Mouse (Mus musculus): ENCODE data around the gene Adat2. TPM values are rescaled to one million over a fixed set of nuclear protein-coding genes. Genes with fewer than 3 reads are reported as not detected.

Gene Adat2
- 4.7 and 4.8 TPM in 2 replicates for polyA plus RNA-seq (2014; fragmentation: Nextera tagmentation; extraction: Ambion mirVana)

GRCm38 (mm10) chr10:13552646-13553497, at the start of gene Adat2, which contains the start of gene Pex3:
Gene Adat2, plus strand, starts transcription at chr10:13552894.
Gene Pex3, minus strand, starts transcription at chr10:13553142.
- peak within 1 kb of the TSS; percentile 20; the same call in 1 of the 2 replicates for H3K27ac ChIP-seq (replicated peaks; ENCODE audit: low read depth, low read length)
- peak; percentile 93 for DNase-seq (ENCODE audit: low spot score)
- no peaks in the 10 kb centered on the region for H3K27me3 ChIP-seq (ENCODE audit: control insufficient read depth, insufficient read depth, low read length)
- H3K9ac ChIP-seq (replicated peaks; ENCODE audit: low read length) = peak within 1 kb of the TSS; percentile 76
- peak within 1 kb of the TSS; percentile 65 for H3K4me3 ChIP-seq (ENCODE audit: low read depth, low read length)
- ATAC-seq (replicated peaks; ENCODE audit: insufficient number of reproducible peaks, low FRiP score, low TSS enrichment, low read depth) = peak; percentile 97
- H3K9me3 ChIP-seq (replicated peaks; ENCODE audit: control insufficient read depth, low read length) = no peaks in the 10 kb centered on the region
- WGBS = under 1% methylated on average over 51 of the region's 51 CpGs
- peak within 1 kb of the TSS; percentile 62 for H3K4me2 ChIP-seq (ENCODE audit: low read depth, low read length)
- H3K36me3 ChIP-seq (replicated peaks; ENCODE audit: control insufficient read depth, insufficient read depth, low read depth, low read length) = no peaks in the 10 kb centered on the region
- H3K4me1 ChIP-seq (ENCODE audit: control insufficient read depth, insufficient read depth, low read length) = no peaks in the 10 kb centered on the region

GRCm38 (mm10) chr10:13521857-13522256, 30.8 kb upstream of the Adat2 start:
- no peak for DNase-seq (ENCODE audit: low spot score)
- Histone ChIP-seq H3K4me2 (ENCODE audit: low read depth, low read length) (no peak overlapping the region), H3K27ac (replicated peaks; ENCODE audit: low read depth, low read length) (no peak overlapping the region), H3K4me3 (ENCODE audit: low read depth, low read length) (no peak overlapping the region), H3K9me3 (replicated peaks; ENCODE audit: control insufficient read depth, low read length) (no peaks in the 10 kb centered on the region), H3K36me3 (replicated peaks; ENCODE audit: control insufficient read depth, insufficient read depth, low read depth, low read length) (no peaks in the 10 kb centered on the region), H3K9ac (replicated peaks; ENCODE audit: low read length) (no peak overlapping the region), H3K4me1 (ENCODE audit: control insufficient read depth, insufficient read depth, low read length) (no peaks in the 10 kb centered on the region), H3K27me3 (ENCODE audit: control insufficient read depth, insufficient read depth, low read length) (no peaks in the 10 kb centered on the region)
- ATAC-seq (replicated peaks; ENCODE audit: insufficient number of reproducible peaks, low FRiP score, low TSS enrichment, low read depth) = no peak
- 82% methylated on average over 4 of the region's 4 CpGs for WGBS

- no peak for DNase-seq (ENCODE audit: low spot score)
- no peaks in the 10 kb centered on the region for H3K4me1 ChIP-seq (ENCODE audit: control insufficient read depth, insufficient read depth, low read length)
- H3K9ac ChIP-seq (replicated peaks; ENCODE audit: low read length) = no peak overlapping the region
- no peak overlapping the region for H3K27ac ChIP-seq (replicated peaks; ENCODE audit: low read depth, low read length)
- no peak overlapping the region for H3K4me2 ChIP-seq (ENCODE audit: low read depth, low read length)
- no peaks in the 10 kb centered on the region for H3K9me3 ChIP-seq (replicated peaks; ENCODE audit: control insufficient read depth, low read length)
- H3K36me3 ChIP-seq (replicated peaks; ENCODE audit: control insufficient read depth, insufficient read depth, low read depth, low read length) = no peaks in the 10 kb centered on the region; the same call in 1 of the 2 replicates
- no peak overlapping the region for H3K4me3 ChIP-seq (ENCODE audit: low read depth, low read length)
- H3K27me3 ChIP-seq (ENCODE audit: control insufficient read depth, insufficient read depth, low read length) = no peaks in the 10 kb centered on the region
- ATAC-seq (replicated peaks; ENCODE audit: insufficient number of reproducible peaks, low FRiP score, low TSS enrichment, low read depth) = no peak
- WGBS = 77% methylated on average over 4 of the region's 4 CpGs
These were observed 24.5 kb upstream of the Adat2 start for GRCm38 (mm10) chr10:13528155-13528554.

GRCm38 (mm10) chr10:13534751-13535150, 17.9 kb upstream of the Adat2 start:
- H3K27ac ChIP-seq (replicated peaks; ENCODE audit: low read depth, low read length) = no peak overlapping the region
- no peaks in the 10 kb centered on the region for H3K9me3 ChIP-seq (replicated peaks; ENCODE audit: control insufficient read depth, low read length)
- no peak for DNase-seq (ENCODE audit: low spot score)
- H3K4me2 ChIP-seq (ENCODE audit: low read depth, low read length) = no peak overlapping the region
- no peaks in the 10 kb centered on the region for H3K4me1 ChIP-seq (ENCODE audit: control insufficient read depth, insufficient read depth, low read length)
- no peak for ATAC-seq (replicated peaks; ENCODE audit: insufficient number of reproducible peaks, low FRiP score, low TSS enrichment, low read depth)
- WGBS = 92% methylated on average over 3 of the region's 3 CpGs
- H3K27me3 ChIP-seq (ENCODE audit: control insufficient read depth, insufficient read depth, low read length) = no peaks in the 10 kb centered on the region
- H3K36me3 ChIP-seq (replicated peaks; ENCODE audit: control insufficient read depth, insufficient read depth, low read depth, low read length) = peaks cover 2% of the 10 kb centered on the region
- no peak overlapping the region for H3K9ac ChIP-seq (replicated peaks; ENCODE audit: low read length)
- H3K4me3 ChIP-seq (ENCODE audit: low read depth, low read length) = no peak overlapping the region

GRCm38 (mm10) chr10:13536706-13537105, 16.0 kb upstream of the Adat2 start:
- Histone ChIP-seq H3K36me3 (replicated peaks; ENCODE audit: control insufficient read depth, insufficient read depth, low read depth, low read length) (peaks cover 2% of the 10 kb centered on the region; the same call in 1 of the 2 replicates), H3K27ac (replicated peaks; ENCODE audit: low read depth, low read length) (no peak overlapping the region), H3K4me1 (ENCODE audit: control insufficient read depth, insufficient read depth, low read length) (no peaks in the 10 kb centered on the region), H3K4me2 (ENCODE audit: low read depth, low read length) (no peak overlapping the region), H3K9ac (replicated peaks; ENCODE audit: low read length) (no peak overlapping the region), H3K4me3 (ENCODE audit: low read depth, low read length) (no peak overlapping the region), H3K27me3 (ENCODE audit: control insufficient read depth, insufficient read depth, low read length) (no peaks in the 10 kb centered on the region), H3K9me3 (replicated peaks; ENCODE audit: control insufficient read depth, low read length) (no peaks in the 10 kb centered on the region)
- 97% methylated on average over 7 of the region's 7 CpGs for WGBS
- DNase-seq (ENCODE audit: low spot score) = no peak
- no peak for ATAC-seq (replicated peaks; ENCODE audit: insufficient number of reproducible peaks, low FRiP score, low TSS enrichment, low read depth)

- Histone ChIP-seq H3K9me3 (replicated peaks; ENCODE audit: control insufficient read depth, low read length) (no peaks in the 10 kb centered on the region), H3K4me2 (ENCODE audit: low read depth, low read length) (no peak overlapping the region), H3K27ac (replicated peaks; ENCODE audit: low read depth, low read length) (no peak overlapping the region), H3K9ac (replicated peaks; ENCODE audit: low read length) (no peak overlapping the region), H3K27me3 (ENCODE audit: control insufficient read depth, insufficient read depth, low read length) (no peaks in the 10 kb centered on the region), H3K4me1 (ENCODE audit: control insufficient read depth, insufficient read depth, low read length) (no peaks in the 10 kb centered on the region), H3K36me3 (replicated peaks; ENCODE audit: control insufficient read depth, insufficient read depth, low read depth, low read length) (peaks cover 2% of the 10 kb centered on the region; the same call in 1 of the 2 replicates), H3K4me3 (ENCODE audit: low read depth, low read length) (no peak overlapping the region)
- ATAC-seq (replicated peaks; ENCODE audit: insufficient number of reproducible peaks, low FRiP score, low TSS enrichment, low read depth) (no peak), DNase-seq (ENCODE audit: low spot score) (no peak)
- WGBS = 89% methylated on average over 7 of the region's 7 CpGs
These were observed 12.8 kb upstream of the Adat2 start for GRCm38 (mm10) chr10:13539769-13540333.

GRCm38 (mm10) chr10:13541721-13542120, 11.0 kb upstream of the Adat2 start:
- no peaks in the 10 kb centered on the region; the same call in 1 of the 2 replicates for H3K36me3 ChIP-seq (replicated peaks; ENCODE audit: control insufficient read depth, insufficient read depth, low read depth, low read length)
- no peak for ATAC-seq (replicated peaks; ENCODE audit: insufficient number of reproducible peaks, low FRiP score, low TSS enrichment, low read depth)

GRCm38 (mm10) chr10:13553498-13553985, 848 bp downstream of the Adat2 start:
- no peaks in the 10 kb centered on the region for H3K27me3 ChIP-seq (ENCODE audit: control insufficient read depth, insufficient read depth, low read length)
- no peaks in the 10 kb centered on the region for H3K4me1 ChIP-seq (ENCODE audit: control insufficient read depth, insufficient read depth, low read length)
- ATAC-seq (replicated peaks; ENCODE audit: insufficient number of reproducible peaks, low FRiP score, low TSS enrichment, low read depth) (no peak), DNase-seq (ENCODE audit: low spot score) (no peak)
- peak overlapping the region; percentile 62 for H3K4me2 ChIP-seq (ENCODE audit: low read depth, low read length)
- peak overlapping the region; percentile 65 for H3K4me3 ChIP-seq (ENCODE audit: low read depth, low read length)
- H3K36me3 ChIP-seq (replicated peaks; ENCODE audit: control insufficient read depth, insufficient read depth, low read depth, low read length) = no peaks in the 10 kb centered on the region
- H3K9ac ChIP-seq (replicated peaks; ENCODE audit: low read length) = peak overlapping the region; percentile 76
- H3K27ac ChIP-seq (replicated peaks; ENCODE audit: low read depth, low read length) = no peak overlapping the region
- H3K9me3 ChIP-seq (replicated peaks; ENCODE audit: control insufficient read depth, low read length) = no peaks in the 10 kb centered on the region
- WGBS = 27% methylated on average over 10 of the region's 10 CpGs

More at GRCm38 (mm10) chr10:13541721-13542120, 11.0 kb upstream of the Adat2 start:
- H3K4me2 ChIP-seq (ENCODE audit: low read depth, low read length) = no peak overlapping the region
- H3K9me3 ChIP-seq (replicated peaks; ENCODE audit: control insufficient read depth, low read length) = no peaks in the 10 kb centered on the region
- H3K4me1 ChIP-seq (ENCODE audit: control insufficient read depth, insufficient read depth, low read length) = no peaks in the 10 kb centered on the region
- no peak for DNase-seq (ENCODE audit: low spot score)
- no peak overlapping the region for H3K9ac ChIP-seq (replicated peaks; ENCODE audit: low read length)
- 95% methylated on average over 5 of the region's 5 CpGs for WGBS
- H3K4me3 ChIP-seq (ENCODE audit: low read depth, low read length) = no peak overlapping the region
- H3K27ac ChIP-seq (replicated peaks; ENCODE audit: low read depth, low read length) = no peak overlapping the region
- no peaks in the 10 kb centered on the region for H3K27me3 ChIP-seq (ENCODE audit: control insufficient read depth, insufficient read depth, low read length)

Data from embryonic facial prominence, embryonic 11.5 days (tissue).